Mouse (Mus musculus): ENCODE data around the gene Scgb3a1. TPM values are rescaled to one million over a fixed set of nuclear protein-coding genes. Genes with fewer than 3 reads are reported as not detected.

Scgb3a1 gene
- polyA plus RNA-seq, 1 experiment from 2014 or later: not detected

GRCm38 (mm10) chr11:49707834-49708233, 44.4 kb downstream of the Scgb3a1 start:
- H3K9ac ChIP-seq (ENCODE audit: low read depth, low read length): no peak overlapping the region
- WGBS: 84% methylated on average over 2 of the region's 2 CpGs
- peaks cover 9% of the 10 kb centered on the region for H3K36me3 ChIP-seq (ENCODE audit: control insufficient read depth, insufficient read depth, low read length)
- H3K27me3 ChIP-seq (replicated peaks; ENCODE audit: control insufficient read depth, insufficient read depth, low read length): no peaks in the 10 kb centered on the region
- H3K27ac ChIP-seq (ENCODE audit: low read depth, low read length): no peak overlapping the region
- H3K4me3 ChIP-seq (ENCODE audit: low read length): no peak overlapping the region
- H3K9me3 ChIP-seq (ENCODE audit: control insufficient read depth, low read length): no peaks in the 10 kb centered on the region
- no peak for ATAC-seq
- H3K4me2 ChIP-seq (ENCODE audit: low read length): no peak overlapping the region
- H3K4me1 ChIP-seq (ENCODE audit: control insufficient read depth, insufficient read depth, low read depth, low read length): peaks cover 21% of the 10 kb centered on the region

- Histone ChIP-seq H3K4me3 (ENCODE audit: low read length) (peak overlapping the region; percentile 97), H3K27ac (ENCODE audit: low read depth, low read length) (no peak overlapping the region), H3K36me3 (ENCODE audit: control insufficient read depth, insufficient read depth, low read length) (peaks cover 3% of the 10 kb centered on the region; the same call in 1 of the 2 replicates), H3K9me3 (ENCODE audit: control insufficient read depth, low read length) (no peaks in the 10 kb centered on the region), H3K4me2 (ENCODE audit: low read length) (peak overlapping the region; percentile 72), H3K9ac (ENCODE audit: low read depth, low read length) (no peak overlapping the region; the same call in 1 of the 2 replicates), H3K4me1 (ENCODE audit: control insufficient read depth, insufficient read depth, low read depth, low read length) (peaks cover 29% of the 10 kb centered on the region), H3K27me3 (replicated peaks; ENCODE audit: control insufficient read depth, insufficient read depth, low read length) (no peaks in the 10 kb centered on the region)
- 71% methylated on average over 2 of the region's 2 CpGs for WGBS
- ATAC-seq: no peak
These were observed 47.3 kb downstream of the Scgb3a1 start for GRCm38 (mm10) chr11:49710664-49711063.

- H3K9ac ChIP-seq (ENCODE audit: low read depth, low read length): peak overlapping the region; percentile 99
- H3K27ac ChIP-seq (ENCODE audit: low read depth, low read length): peak overlapping the region; percentile 96
- peak overlapping the region; percentile 97 for H3K4me3 ChIP-seq (ENCODE audit: low read length)
- H3K36me3 ChIP-seq (ENCODE audit: control insufficient read depth, insufficient read depth, low read length): no peaks in the 10 kb centered on the region; the same call in 1 of the 2 replicates
- H3K27me3 ChIP-seq (replicated peaks; ENCODE audit: control insufficient read depth, insufficient read depth, low read length): no peaks in the 10 kb centered on the region
- no peaks in the 10 kb centered on the region for H3K9me3 ChIP-seq (ENCODE audit: control insufficient read depth, low read length)
- peaks cover 29% of the 10 kb centered on the region for H3K4me1 ChIP-seq (ENCODE audit: control insufficient read depth, insufficient read depth, low read depth, low read length)
- peak overlapping the region; percentile 72 for H3K4me2 ChIP-seq (ENCODE audit: low read length)
- ATAC-seq: peak; percentile 74
- WGBS: 0% methylated on average over 53 of the region's 70 CpGs
These were observed 48.7 kb downstream of the Scgb3a1 start for GRCm38 (mm10) chr11:49711981-49712554.

GRCm38 (mm10) chr11:49712555-49713335, 49.3 kb downstream of the Scgb3a1 start, which contains the start of gene Cnot6:
Gene Cnot6, minus strand, starts transcription at chr11:49712723.
- Histone ChIP-seq H3K9me3 (ENCODE audit: control insufficient read depth, low read length) (no peaks in the 10 kb centered on the region), H3K36me3 (ENCODE audit: control insufficient read depth, insufficient read depth, low read length) (no peaks in the 10 kb centered on the region), H3K27ac (ENCODE audit: low read depth, low read length) (peak within 1 kb of the TSS; percentile 96), H3K9ac (ENCODE audit: low read depth, low read length) (peak within 1 kb of the TSS; percentile 99), H3K4me1 (ENCODE audit: control insufficient read depth, insufficient read depth, low read depth, low read length) (peaks cover 29% of the 10 kb centered on the region), H3K4me2 (ENCODE audit: low read length) (peak within 1 kb of the TSS; percentile 89), H3K27me3 (replicated peaks; ENCODE audit: control insufficient read depth, insufficient read depth, low read length) (no peaks in the 10 kb centered on the region), H3K4me3 (ENCODE audit: low read length) (peak within 1 kb of the TSS; percentile 97)
- ATAC-seq: peak; percentile 98
- WGBS: 1% methylated on average over 64 of the region's 65 CpGs

GRCm38 (mm10) chr11:49713336-49714334, 50.2 kb downstream of the Scgb3a1 start:
- H3K27ac ChIP-seq (ENCODE audit: low read depth, low read length): peak overlapping the region; percentile 46
- peak overlapping the region; percentile 97 for H3K4me3 ChIP-seq (ENCODE audit: low read length)
- H3K9me3 ChIP-seq (ENCODE audit: control insufficient read depth, low read length): no peaks in the 10 kb centered on the region
- H3K36me3 ChIP-seq (ENCODE audit: control insufficient read depth, insufficient read depth, low read length): no peaks in the 10 kb centered on the region
- peaks cover 27% of the 10 kb centered on the region for H3K4me1 ChIP-seq (ENCODE audit: control insufficient read depth, insufficient read depth, low read depth, low read length)
- WGBS: 30% methylated on average over 20 of the region's 20 CpGs
- H3K9ac ChIP-seq (ENCODE audit: low read depth, low read length): peak overlapping the region; percentile 59
- H3K4me2 ChIP-seq (ENCODE audit: low read length): peak overlapping the region; percentile 89
- H3K27me3 ChIP-seq (replicated peaks; ENCODE audit: control insufficient read depth, insufficient read depth, low read length): no peaks in the 10 kb centered on the region
- ATAC-seq: peak; percentile 12

Other genes starting within 250 kb of the Scgb3a1 start
- not detected in 2 replicates for gene Olfr1389, start 240.5 kb upstream of the Scgb3a1 start, polyA plus RNA-seq (2015; fragmentation: Nextera tagmentation; extraction: Ambion mirVana)
- 0.09 and 0.10 TPM in 2 replicates for gene Olfr1388, start 227.0 kb upstream of the Scgb3a1 start, polyA plus RNA-seq (2015; fragmentation: Nextera tagmentation; extraction: Ambion mirVana)
- gene Olfr1387, start 208.3 kb upstream of the Scgb3a1 start, polyA plus RNA-seq (2015; fragmentation: Nextera tagmentation; extraction: Ambion mirVana): not detected in 2 replicates
- not detected in 2 replicates for gene Olfr1386, start 198.6 kb upstream of the Scgb3a1 start, polyA plus RNA-seq (2015; fragmentation: Nextera tagmentation; extraction: Ambion mirVana)
- gene Olfr1385, start 174.5 kb upstream of the Scgb3a1 start, polyA plus RNA-seq (2015; fragmentation: Nextera tagmentation; extraction: Ambion mirVana): not detected in 2 replicates
- gene Olfr1384, start 156.9 kb upstream of the Scgb3a1 start, polyA plus RNA-seq (2015; fragmentation: Nextera tagmentation; extraction: Ambion mirVana): not detected in 2 replicates
- not detected in 2 replicates for gene Olfr1383, start 144.0 kb upstream of the Scgb3a1 start, polyA plus RNA-seq (2015; fragmentation: Nextera tagmentation; extraction: Ambion mirVana)
- gene Olfr1382, start 135.4 kb upstream of the Scgb3a1 start, polyA plus RNA-seq (2015; fragmentation: Nextera tagmentation; extraction: Ambion mirVana): not detected in 2 replicates
- gene Olfr1381, start 120.2 kb upstream of the Scgb3a1 start, polyA plus RNA-seq (2015; fragmentation: Nextera tagmentation; extraction: Ambion mirVana): not detected in 2 replicates
- gene Olfr1380, start 106.7 kb upstream of the Scgb3a1 start, polyA plus RNA-seq (2015; fragmentation: Nextera tagmentation; extraction: Ambion mirVana): not detected in 2 replicates
- 1.5 and 1.9 TPM in 2 replicates for gene Flt4, start 54.3 kb upstream of the Scgb3a1 start, polyA plus RNA-seq (2015; fragmentation: Nextera tagmentation; extraction: Ambion mirVana)
- 30.1 and 36.1 TPM in 2 replicates for gene Cnot6, start 49.1 kb downstream of the Scgb3a1 start, polyA plus RNA-seq (2015; fragmentation: Nextera tagmentation; extraction: Ambion mirVana)
- 6.3 and 7.2 TPM in 2 replicates for gene Gfpt2, start 130.6 kb downstream of the Scgb3a1 start, polyA plus RNA-seq (2015; fragmentation: Nextera tagmentation; extraction: Ambion mirVana)
- 69.0 and 69.9 TPM in 2 replicates for gene Mapk9, start 183.1 kb downstream of the Scgb3a1 start, polyA plus RNA-seq (2015; fragmentation: Nextera tagmentation; extraction: Ambion mirVana)
- gene Rasgef1c, start 238.2 kb downstream of the Scgb3a1 start, polyA plus RNA-seq (2015; fragmentation: Nextera tagmentation; extraction: Ambion mirVana): 34.7 and 36.5 TPM in 2 replicates

Measured in hindbrain, embryonic 16.5 days (tissue).